Mouse (Mus musculus) embryonic fibroblast, embryonic 13.5 days (primary cell): ENCODE results near the gene Dhx40. TPM values are rescaled to one million over a fixed set of nuclear protein-coding genes. Genes with fewer than 3 reads are reported as not detected.

ENCODE experiments used
- H3K27ac ChIP-seq: 2 replicates; pipeline ENCODE4 v1.5.1; 2012; ENCODE audit warnings: low read length, control low read depth, inconsistent platforms; ENCODE audit not compliant: insufficient read depth
- H3K4me1 ChIP-seq: 2 replicates; pipeline ENCODE4 v1.6.1; 2011; ENCODE audit warnings: low read length; ENCODE audit not compliant: control insufficient read depth, insufficient read depth
- H3K4me3 ChIP-seq: 2 replicates; pipeline ENCODE4 v1.5.1; 2011; ENCODE audit warnings: mild to moderate bottlenecking, control low read depth, low read length; ENCODE audit not compliant: insufficient read depth
- CTCF ChIP-seq: IDR thresholded peaks from 2 replicates; pipeline ENCODE4 v1.5.1; 2011; ENCODE audit warnings: mild to moderate bottlenecking, control low read depth, low read length, moderate library complexity, borderline replicate concordance; ENCODE audit not compliant: insufficient read depth
- POLR2A ChIP-seq: IDR thresholded peaks from 2 replicates; pipeline ENCODE4 v1.6.1; 2011; ENCODE audit warnings: low read depth, mild to moderate bottlenecking, control low read depth, low read length, moderate library complexity
- polyA plus RNA-seq: library from polyadenylated mRNA; stranded (reverse); fragments of >200 nt; gene quantifications from 2 replicates; pipeline ENCODE4 v1.2.4, GENCODE M21; 2011; ENCODE audit warnings: low read depth; ENCODE audit not compliant: missing spikeins, insufficient read length

The Dhx40 gene
- polyA plus RNA-seq, 1 experiment, result 38.9 TPM

GRCm38 (mm10) chr11:86760357-86760756, 47.2 kb downstream of the Dhx40 start:
- peak overlapping the region; percentile 76 for H3K27ac ChIP-seq
- no peak overlapping the region for H3K4me3 ChIP-seq
- H3K4me1 ChIP-seq, result peaks cover 4% of the 10 kb centered on the region; the same call in 1 of the 2 replicates
- TF ChIP-seq CTCF (no peak), POLR2A (no peak)

- Histone ChIP-seq H3K4me1 (peaks cover 4% of the 10 kb centered on the region; the same call in 1 of the 2 replicates), H3K27ac (peak overlapping the region; percentile 65; the same call in 1 of the 2 replicates), H3K4me3 (no peak overlapping the region)
- TF ChIP-seq POLR2A, result no peak
- TF ChIP-seq CTCF, result no peak
Measured at GRCm38 (mm10) chr11:86759886-86760285, 47.7 kb downstream of the Dhx40 start.

- H3K4me1 ChIP-seq, result peaks cover 4% of the 10 kb centered on the region; the same call in 1 of the 2 replicates
- H3K4me3 ChIP-seq, result no peak overlapping the region
- peak overlapping the region; percentile 98 for H3K27ac ChIP-seq
- TF ChIP-seq CTCF (no peak), POLR2A (no peak)
Measured at GRCm38 (mm10) chr11:86759226-86759625, 48.3 kb downstream of the Dhx40 start.

- peak overlapping the region; percentile 59 for H3K4me3 ChIP-seq
- no peak for TF ChIP-seq CTCF
- H3K27ac ChIP-seq, result peak overlapping the region; percentile 98
- peaks cover 8% of the 10 kb centered on the region for H3K4me1 ChIP-seq
Measured at GRCm38 (mm10) chr11:86758559-86758958, 49.0 kb downstream of the Dhx40 start.

GRCm38 (mm10) chr11:86757480-86758371, 49.8 kb downstream of the Dhx40 start, which contains the start of gene Cltc:
Gene Cltc (minus strand): TSS chr11:86757565.
- peak within 1 kb of the TSS; percentile 96 for H3K4me3 ChIP-seq

GRCm38 (mm10) chr11:86757142-86757479, 50.4 kb downstream of the Dhx40 start:
- TF ChIP-seq CTCF, result no peak
- Histone ChIP-seq H3K4me1 (peaks cover 15% of the 10 kb centered on the region), H3K4me3 (peak overlapping the region; percentile 96), H3K27ac (peak overlapping the region; percentile 98)

More at GRCm38 (mm10) chr11:86757480-86758371, 49.8 kb downstream of the Dhx40 start, which contains the start of gene Cltc:
- peak within 1 kb of the TSS; percentile 98 for H3K27ac ChIP-seq
- H3K4me1 ChIP-seq, result peaks cover 13% of the 10 kb centered on the region
- TF ChIP-seq CTCF, result peak; percentile 60; the same call in 1 of the 2 replicates
- peak; percentile 79 for TF ChIP-seq POLR2A

GRCm38 (mm10) chr11:86756156-86757141, 51.1 kb downstream of the Dhx40 start:
- Histone ChIP-seq H3K4me1 (peaks cover 16% of the 10 kb centered on the region), H3K27ac (peak overlapping the region; percentile 98), H3K4me3 (peak overlapping the region; percentile 96)
- TF ChIP-seq CTCF (no peak), POLR2A (no peak; the same call in none of the 2 replicates)

GRCm38 (mm10) chr11:86752404-86752803, 55.1 kb downstream of the Dhx40 start:
- Histone ChIP-seq H3K4me1 (peaks cover 12% of the 10 kb centered on the region), H3K4me3 (no peak overlapping the region), H3K27ac (no peak overlapping the region)
- no peak for TF ChIP-seq POLR2A
- no peak for TF ChIP-seq CTCF

- H3K27ac ChIP-seq, result no peak overlapping the region
- H3K4me3 ChIP-seq, result no peak overlapping the region
- no peak for TF ChIP-seq POLR2A
- TF ChIP-seq CTCF, result no peak
- H3K4me1 ChIP-seq, result peaks cover 17% of the 10 kb centered on the region
Measured at GRCm38 (mm10) chr11:86751010-86751409, 56.5 kb downstream of the Dhx40 start.
